Mouse (Mus musculus) heart, embryonic 11.5 days (tissue): ENCODE data around the gene Akr1b10. TPM values are rescaled to one million over a fixed set of nuclear protein-coding genes. Genes with fewer than 3 reads are reported as not detected.
A peak's percentile ranks its signal among the peaks of the same experiment; 100 is the strongest.
"Not testable (repeated sequence)": the region's sequence is repeated elsewhere in the genome, so short reads cannot be mapped to it uniquely, and the experiment has no call there.

ENCODE experiments used
- ATAC-seq: fragments of 200-750 bp; cut with Nextera tagmentation; replicated peaks from 2 replicates; pipeline ENCODE4 v1.8.0; 2017; ENCODE audit warnings: moderate library complexity; ENCODE audit not compliant: insufficient number of reproducible peaks, low FRiP score, low TSS enrichment
- H3K27ac ChIP-seq: fragments of 300-500 bp; sonication (generic); 2 replicates; pipeline ENCODE4 v1.5.1; 2014; ENCODE audit warnings: mild to moderate bottlenecking, low read depth, low read length
- H3K27me3 ChIP-seq: fragments of 300-500 bp; sonication (generic); 2 replicates; pipeline ENCODE4 v1.6.1; 2014; ENCODE audit warnings: mild to moderate bottlenecking, low read length, mixed read lengths; ENCODE audit not compliant: control insufficient read depth, insufficient read depth
- H3K36me3 ChIP-seq: fragments of 300-500 bp; sonication (generic); 2 replicates; pipeline ENCODE4 v1.6.1; 2014; ENCODE audit warnings: mild to moderate bottlenecking, low read length, moderate library complexity, mixed read lengths; ENCODE audit not compliant: control insufficient read depth, insufficient read depth
- H3K4me1 ChIP-seq: fragments of 300-500 bp; sonication (generic); 2 replicates; pipeline ENCODE4 v1.6.1; 2014; ENCODE audit warnings: low read length; ENCODE audit not compliant: control insufficient read depth, insufficient read depth
- H3K4me2 ChIP-seq: fragments of 300-500 bp; sonication (generic); 2 replicates; pipeline ENCODE4 v1.6.1; 2014; ENCODE audit warnings: mild to moderate bottlenecking, moderate library complexity
- H3K4me3 ChIP-seq: fragments of 300-500 bp; sonication (generic); 2 replicates; pipeline ENCODE4 v1.5.1; 2014; ENCODE audit warnings: low read depth, low read length
- H3K9ac ChIP-seq: fragments of 300-500 bp; sonication (generic); 2 replicates; pipeline ENCODE4 v1.6.1; 2014; ENCODE audit warnings: mild to moderate bottlenecking, low read depth, low read length, moderate library complexity
- H3K9me3 ChIP-seq: fragments of 300-500 bp; sonication (generic); replicated peaks from 2 replicates; pipeline ENCODE4 v1.6.1; 2016; ENCODE audit warnings: low read length; ENCODE audit not compliant: control insufficient read depth
- WGBS: fragments of 180-500 bp; shearing (Covaris S2); extraction: QIAGEN DNeasy Blood & Tissue Kit; methylation state at CpG from one replicate; pipeline ENCODE4 v1.1.7; 2014; ENCODE audit not compliant: insufficient replicate concordance; 5-methylcytosine and 5-hydroxymethylcytosine counted together
- polyA plus RNA-seq: library from polyadenylated mRNA; unstranded; fragments of >200 nt; fragmentation: Nextera tagmentation; extraction: Ambion mirVana; gene quantifications from 2 replicates; pipeline ENCODE4 v1.2.1, GENCODE M21; 2014

Gene Akr1b10
- polyA plus RNA-seq, 1 experiment from 2014 or later: 63.1 TPM

DNA sequence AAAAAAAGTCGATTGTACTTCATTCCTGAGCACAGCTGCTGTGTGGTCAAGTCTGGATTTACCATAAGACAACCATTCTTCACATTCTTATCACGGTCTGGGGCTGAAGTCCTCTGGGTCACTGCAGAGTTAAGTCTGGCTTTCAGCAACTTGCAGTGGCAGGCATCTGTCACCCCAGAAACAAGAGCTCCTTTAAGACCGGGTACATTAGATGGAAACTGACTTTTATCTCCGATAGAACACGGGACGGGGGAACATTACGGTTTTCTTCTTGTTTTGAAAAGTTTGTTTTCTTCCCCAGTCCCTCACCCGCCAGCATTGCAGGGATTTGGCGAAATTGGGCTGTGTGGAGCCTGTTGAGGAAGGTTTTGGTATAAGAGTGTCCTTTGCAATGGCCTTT is 28.2 kb upstream of the Akr1b10 start:
- Histone ChIP-seq H3K27me3 (no peaks in the 10 kb centered on the region), H3K9me3 (no peaks in the 10 kb centered on the region), H3K4me2 (no peak overlapping the region), H3K36me3 (no peaks in the 10 kb centered on the region), H3K27ac (no peak overlapping the region), H3K4me3 (no peak overlapping the region), H3K9ac (no peak overlapping the region), H3K4me1 (peaks cover 25% of the 10 kb centered on the region)
- ATAC-seq: no peak
- WGBS: 44% methylated on average over 9 of the region's 9 CpGs

DNA sequence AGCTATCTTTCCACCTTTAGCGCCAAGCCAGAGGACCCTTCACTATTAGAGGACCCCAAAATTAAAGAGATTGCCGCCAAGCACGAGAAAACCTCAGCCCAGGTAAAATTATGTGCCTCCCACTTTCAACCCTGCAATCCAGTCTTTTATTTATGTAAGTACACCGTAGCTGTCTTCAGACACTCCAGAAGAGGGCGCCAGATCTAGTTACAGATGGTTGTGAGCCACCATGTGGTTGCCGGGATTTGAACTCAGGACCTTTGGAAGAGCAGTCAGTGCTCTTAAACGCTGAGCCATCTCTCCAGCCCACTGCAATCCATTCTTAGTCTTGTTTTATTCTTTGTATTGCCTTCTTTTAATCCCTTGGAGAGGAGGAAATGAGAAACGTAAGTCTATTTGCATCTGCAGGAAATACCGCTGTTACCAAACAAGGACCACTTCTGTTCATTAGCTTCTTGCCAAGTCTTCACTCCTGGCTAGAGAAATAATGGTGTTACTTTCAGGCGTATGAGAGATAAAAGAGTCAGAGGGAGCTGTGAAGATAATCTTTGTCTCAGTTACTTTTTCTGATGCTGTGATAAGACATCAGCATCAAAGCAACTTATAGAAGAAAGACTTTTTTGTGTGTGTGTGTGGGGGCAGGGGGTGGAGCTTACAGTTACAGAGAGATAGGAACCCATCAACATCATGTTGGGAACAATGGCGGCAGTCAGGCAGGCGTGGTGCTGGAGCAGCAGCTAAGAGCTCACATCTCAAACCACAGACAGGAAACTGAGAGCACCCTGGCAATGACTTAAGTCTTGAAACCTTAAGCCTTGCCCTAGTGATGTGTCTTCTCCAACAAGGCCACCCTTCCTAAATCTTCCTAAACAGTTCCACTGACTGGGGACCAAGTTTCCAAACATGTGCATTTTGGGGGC is 19.5 kb upstream of the Akr1b10 start:
- Histone ChIP-seq H3K4me1 (no peaks in the 10 kb centered on the region; the same call in 1 of the 2 replicates), H3K4me2 (no peak overlapping the region), H3K27ac (no peak overlapping the region), H3K27me3 (no peaks in the 10 kb centered on the region), H3K4me3 (no peak overlapping the region), H3K36me3 (no peaks in the 10 kb centered on the region), H3K9ac (no peak overlapping the region), H3K9me3 (no peaks in the 10 kb centered on the region)
- 75% methylated on average over 12 of the region's 12 CpGs for WGBS
- ATAC-seq: no peak

DNA sequence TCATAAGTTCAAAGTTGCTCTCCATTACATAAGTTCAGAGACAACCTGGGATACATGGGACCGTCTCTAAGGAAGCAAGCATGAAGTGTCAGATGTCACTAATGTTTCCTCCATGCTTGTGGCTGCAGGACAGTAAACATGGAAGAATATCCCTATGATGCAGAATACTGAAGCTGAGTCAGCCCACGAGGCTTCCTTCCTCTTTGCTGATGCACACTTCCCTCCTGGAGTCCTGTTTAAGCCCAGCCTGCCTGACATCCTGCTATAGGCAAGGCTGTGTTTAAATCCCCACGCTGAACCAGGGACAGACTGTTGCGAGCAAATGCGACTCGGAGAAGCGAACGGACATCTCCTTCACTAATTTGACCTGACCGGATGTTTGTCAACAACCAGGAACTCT is 16.0 kb upstream of the Akr1b10 start:
- H3K9ac ChIP-seq: no peak overlapping the region
- 69% methylated on average over 9 of the region's 9 CpGs for WGBS

DNA sequence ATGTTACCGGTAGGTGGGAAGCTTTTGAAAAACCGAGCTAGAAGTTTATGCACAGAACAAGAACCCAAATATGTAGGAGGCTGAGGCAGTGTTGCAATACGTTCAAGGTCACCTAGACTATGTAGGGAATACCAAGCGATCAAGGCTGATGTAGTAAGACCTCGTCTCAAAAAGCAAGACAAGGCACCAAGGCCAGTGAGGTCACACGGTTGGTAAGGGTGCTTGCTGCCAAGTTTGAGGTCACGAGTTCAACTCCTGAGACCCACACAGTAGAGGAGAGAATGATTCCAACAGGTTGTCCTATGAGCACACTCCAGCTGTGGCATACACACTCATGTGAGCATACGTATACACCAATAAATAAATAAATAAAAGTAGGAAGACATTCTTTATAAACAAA is 13.9 kb upstream of the Akr1b10 start:
- 84% methylated on average over 8 of the region's 8 CpGs for WGBS
- Histone ChIP-seq H3K36me3 (no peaks in the 10 kb centered on the region), H3K9ac (no peak overlapping the region), H3K27ac (no peak overlapping the region), H3K27me3 (no peaks in the 10 kb centered on the region), H3K9me3 (no peaks in the 10 kb centered on the region), H3K4me1 (no peaks in the 10 kb centered on the region; the same call in 1 of the 2 replicates), H3K4me3 (no peak overlapping the region), H3K4me2 (no peak overlapping the region)
- no peak for ATAC-seq

More for the DNA sequence above, 16.0 kb upstream of the Akr1b10 start:
- H3K4me3 ChIP-seq: no peak overlapping the region
- no peaks in the 10 kb centered on the region for H3K27me3 ChIP-seq
- no peaks in the 10 kb centered on the region; the same call in 1 of the 2 replicates for H3K4me1 ChIP-seq
- H3K27ac ChIP-seq: no peak overlapping the region
- H3K9me3 ChIP-seq: no peaks in the 10 kb centered on the region
- no peaks in the 10 kb centered on the region for H3K36me3 ChIP-seq
- no peak overlapping the region for H3K4me2 ChIP-seq
- ATAC-seq: no peak

DNA sequence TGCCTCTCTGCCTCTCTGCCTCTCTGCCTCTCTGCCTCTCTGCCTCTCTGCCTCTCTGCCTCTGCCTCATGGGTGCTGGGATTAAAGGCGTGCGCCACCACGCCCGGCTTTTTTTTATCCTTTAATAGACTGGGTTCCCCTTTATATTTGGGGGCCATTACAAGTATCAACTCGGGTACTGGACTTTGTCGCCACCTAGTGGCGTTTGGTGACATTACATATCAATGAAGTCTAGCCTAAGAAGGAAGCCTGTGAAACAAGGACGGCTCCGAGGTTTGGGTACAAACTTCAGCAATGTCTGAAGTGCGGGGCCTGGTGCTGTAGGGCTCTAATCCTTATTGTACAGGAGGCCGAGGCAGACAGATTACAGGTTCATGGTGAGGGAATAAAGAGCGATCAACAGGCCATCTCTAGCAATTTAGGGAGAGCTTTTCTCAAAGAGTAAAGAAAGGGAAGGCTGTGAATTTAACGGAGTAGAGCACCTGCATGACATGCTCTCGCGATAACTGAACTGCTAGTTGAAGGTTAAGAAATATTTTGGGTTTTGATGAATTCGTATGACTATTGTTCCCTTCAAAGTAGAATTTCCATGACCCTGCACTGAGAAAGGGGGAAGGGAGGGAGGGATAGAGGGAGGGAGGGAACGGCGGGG is 12.2 kb upstream of the Akr1b10 start:
- Histone ChIP-seq H3K27me3 (no peaks in the 10 kb centered on the region), H3K9ac (peak overlapping the region; percentile 58), H3K4me3 (peak overlapping the region; percentile 19; the same call in 1 of the 2 replicates), H3K36me3 (no peaks in the 10 kb centered on the region), H3K4me1 (no peaks in the 10 kb centered on the region), H3K4me2 (peak overlapping the region; percentile 59), H3K9me3 (no peaks in the 10 kb centered on the region), H3K27ac (no peak overlapping the region)
- ATAC-seq: no peak
- WGBS: 22% methylated on average over 18 of the region's 18 CpGs

DNA sequence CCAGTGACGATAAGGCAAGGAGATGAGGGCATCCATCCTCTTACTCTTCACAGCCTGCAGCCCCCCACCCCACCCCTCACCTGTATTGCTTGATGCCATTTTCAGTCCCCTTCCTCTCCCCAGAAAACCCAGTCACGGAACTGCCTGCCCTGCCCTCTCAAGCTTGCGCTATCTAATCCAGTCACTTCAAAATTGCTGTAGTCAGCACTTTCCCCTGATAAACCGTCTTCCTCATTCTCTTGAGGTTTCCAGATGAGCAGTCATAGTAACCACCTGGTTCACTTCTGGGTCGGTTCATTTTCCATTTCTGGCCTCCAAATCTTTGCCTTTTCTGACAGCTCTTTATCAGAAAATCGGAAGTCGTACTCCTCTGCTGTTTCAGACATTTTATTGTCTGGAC is 10.2 kb upstream of the Akr1b10 start:
- Histone ChIP-seq H3K27me3 (no peaks in the 10 kb centered on the region), H3K4me3 (no peak overlapping the region), H3K9ac (no peak overlapping the region), H3K27ac (no peak overlapping the region), H3K4me1 (no peaks in the 10 kb centered on the region), H3K4me2 (no peak overlapping the region), H3K36me3 (no peaks in the 10 kb centered on the region), H3K9me3 (no peaks in the 10 kb centered on the region)
- 68% methylated on average over 7 of the region's 7 CpGs for WGBS
- no peak for ATAC-seq

DNA sequence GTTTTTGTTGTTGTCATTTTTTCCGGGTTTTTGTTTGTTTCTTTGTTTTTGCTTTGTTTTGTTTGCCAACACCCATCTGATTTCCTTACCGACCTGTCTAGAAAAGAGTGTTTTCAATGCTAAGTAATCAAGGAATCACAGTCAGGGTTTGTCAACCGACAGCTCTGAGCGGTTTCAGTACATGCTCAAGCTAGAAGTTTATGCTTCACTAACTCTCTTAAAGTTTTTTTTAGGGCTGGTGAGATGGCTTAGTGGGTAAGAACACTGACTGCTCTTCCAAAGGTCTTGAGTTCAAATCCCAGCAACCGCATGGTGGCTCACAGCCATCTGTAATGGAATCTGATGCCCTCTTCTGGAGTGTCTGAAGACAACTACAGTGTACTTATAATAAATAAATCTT is 8.1 kb upstream of the Akr1b10 start:
- not testable (repeated sequence) for ATAC-seq, H3K36me3 ChIP-seq, H3K9ac ChIP-seq, H3K4me2 ChIP-seq, H3K4me3 ChIP-seq, H3K4me1 ChIP-seq, H3K9me3 ChIP-seq, H3K27me3 ChIP-seq, H3K27ac ChIP-seq
- 83% methylated on average over 5 of the region's 5 CpGs for WGBS

DNA sequence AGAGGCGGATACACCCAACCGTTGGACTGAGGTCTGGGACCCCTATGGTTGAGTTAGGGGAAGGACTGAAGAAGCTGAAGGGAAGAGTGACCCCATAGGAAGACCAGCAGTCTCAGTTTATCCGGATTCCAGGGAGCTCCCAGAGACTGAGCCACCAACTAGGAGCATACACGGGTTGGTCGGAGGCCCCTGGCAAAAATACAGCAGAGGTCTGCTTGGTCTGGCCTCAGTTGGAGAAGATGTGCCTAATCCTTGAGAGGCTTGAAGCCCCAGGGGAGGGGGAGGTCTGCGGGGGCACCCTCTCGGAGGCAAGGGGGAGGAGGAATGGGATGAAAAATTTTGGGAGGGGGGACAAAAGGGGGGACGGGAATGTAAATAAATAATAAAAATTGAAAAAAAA is 617 bp upstream of the Akr1b10 start:
- no peak overlapping the region for H3K4me3 ChIP-seq
- no peaks in the 10 kb centered on the region for H3K4me1 ChIP-seq
- H3K9me3 ChIP-seq: no peaks in the 10 kb centered on the region
- peak overlapping the region; percentile 74 for H3K4me2 ChIP-seq
- 33% methylated on average over 8 of the region's 8 CpGs for WGBS
- H3K9ac ChIP-seq: no peak overlapping the region
- H3K36me3 ChIP-seq: 0 out of 2 replicates have a peak, but pooled peaks cover 2% of the 10 kb centered on the region
- no peak for ATAC-seq
- no peaks in the 10 kb centered on the region for H3K27me3 ChIP-seq
- H3K27ac ChIP-seq: no peak overlapping the region
